Mouse (Mus musculus): ENCODE data around the gene Apoc4. TPM values are rescaled to one million over a fixed set of nuclear protein-coding genes. Genes with fewer than 3 reads are reported as not detected.
A peak's percentile ranks its signal among the peaks of the same experiment; 100 is the strongest.

Apoc4 gene
- total RNA-seq, 2 experiments from 2014 or later: not detected

DNA sequence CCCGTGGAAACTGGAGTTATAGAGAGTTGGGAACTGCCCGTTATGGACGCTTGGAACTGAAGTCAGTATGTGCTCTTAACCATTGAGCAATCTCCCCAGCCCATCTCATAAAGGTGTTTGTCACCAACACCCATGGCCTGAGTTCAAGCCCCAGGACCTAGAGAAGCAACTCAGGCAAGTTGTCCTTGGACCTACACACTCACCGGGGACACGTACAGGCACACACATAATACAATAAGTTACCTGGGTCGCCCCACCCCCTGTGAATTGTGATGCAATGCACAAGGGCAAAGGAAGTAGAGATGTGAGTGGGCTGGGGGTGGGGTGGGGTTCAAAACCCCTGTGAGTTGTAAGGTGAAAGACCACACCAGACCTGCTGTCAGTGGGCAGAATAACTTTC lies 5.2 kb upstream of the Apoc4 start:
- intact Hi-C loops (cut with DNase I): no loop called here
- DNase-seq (ENCODE audit: low spot score in 2 of 2): no peak

DNA sequence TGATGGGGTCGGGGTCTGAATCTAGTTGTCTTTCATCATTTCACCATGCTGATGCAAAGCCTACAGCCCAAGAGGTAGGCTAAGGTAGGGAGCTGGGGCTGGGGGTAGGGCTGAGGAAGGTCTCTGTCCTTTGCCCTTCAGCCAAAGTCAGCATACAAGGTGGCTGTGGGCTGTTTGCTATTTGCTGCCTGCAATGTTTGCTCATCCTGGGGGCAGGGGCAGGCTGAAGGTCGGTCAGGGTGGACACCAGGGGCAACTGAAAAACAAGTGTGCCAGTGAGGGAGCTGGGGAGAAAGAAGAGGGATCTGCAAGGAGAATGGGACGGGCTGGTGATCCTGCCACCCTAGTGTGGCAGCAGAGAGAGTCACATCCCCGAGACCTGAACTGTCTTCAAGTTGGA lies 4.1 kb upstream of the Apoc4 start:
- no peak for DNase-seq (ENCODE audit: low spot score in 2 of 2)
- intact Hi-C loops (cut with DNase I): no loop called here

DNA sequence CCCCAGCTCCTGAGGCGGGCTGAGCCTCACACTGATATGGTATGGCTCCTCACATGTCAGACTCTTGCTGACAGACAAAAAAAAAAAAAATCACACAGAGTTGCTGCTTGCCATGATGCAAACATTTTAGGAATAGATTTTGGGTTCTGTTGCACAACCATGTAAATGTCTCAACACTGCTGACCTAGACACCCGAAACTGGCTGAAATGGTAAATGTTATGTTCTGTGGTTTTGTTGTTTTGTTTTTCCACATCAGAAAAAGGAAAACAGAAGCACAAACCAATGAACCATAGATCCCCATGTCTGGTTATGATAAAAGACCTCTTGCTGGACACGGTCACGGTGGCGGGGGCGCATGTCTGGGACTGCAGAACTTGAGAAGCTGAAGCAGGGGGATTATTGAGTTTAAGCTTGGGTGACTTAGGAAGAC lies 2.5 kb upstream of the Apoc4 start:
- intact Hi-C loops (cut with DNase I): no loop called here
- DNase-seq (ENCODE audit: low spot score in 2 of 2): no peak

DNA sequence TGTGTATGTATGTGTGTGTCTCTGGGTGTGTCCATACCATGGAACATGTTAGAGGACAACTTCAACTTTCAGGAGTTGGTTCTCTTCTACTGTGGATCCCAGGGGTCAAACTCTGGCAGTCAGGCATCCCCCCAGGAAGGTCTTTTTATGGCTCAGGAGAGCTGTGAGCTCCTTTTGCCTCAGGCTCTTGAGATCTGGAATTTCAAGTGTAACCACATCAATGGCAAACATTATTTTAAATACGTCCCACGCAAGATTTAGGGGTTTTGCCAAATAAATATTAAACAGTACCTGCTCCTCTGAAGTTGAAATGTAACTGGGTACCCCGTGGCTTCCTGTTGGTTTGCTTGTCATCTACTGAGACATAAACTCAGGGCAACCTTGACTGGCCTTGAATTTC lies 1.7 kb upstream of the Apoc4 start:
- DNase-seq (ENCODE audit: low spot score in 2 of 2): no peak
- intact Hi-C loops (cut with DNase I): no loop called here

DNA sequence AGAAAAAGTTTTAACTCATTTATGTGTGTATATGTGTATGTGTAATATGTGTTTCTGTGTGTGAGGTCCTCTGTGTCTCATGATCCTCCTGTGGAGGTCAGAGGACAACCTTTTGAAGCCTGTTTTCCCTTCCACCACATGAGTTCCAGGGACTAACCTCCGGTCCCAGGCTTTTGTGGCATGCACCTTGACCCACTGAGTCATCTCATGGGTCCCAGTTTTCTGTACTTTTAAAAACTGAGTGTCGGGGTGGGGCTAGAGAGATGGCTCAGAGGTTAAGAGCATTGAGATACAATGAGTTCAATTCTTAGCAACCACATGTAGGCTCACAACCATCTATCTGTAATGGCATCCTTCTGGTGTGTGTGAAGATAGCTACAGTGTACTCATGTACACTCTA lies 577 bp downstream of the Apoc4 start:
- DNase-seq (ENCODE audit: low spot score in 2 of 2): no peak
- intact Hi-C loops (cut with DNase I): no loop called here

DNA sequence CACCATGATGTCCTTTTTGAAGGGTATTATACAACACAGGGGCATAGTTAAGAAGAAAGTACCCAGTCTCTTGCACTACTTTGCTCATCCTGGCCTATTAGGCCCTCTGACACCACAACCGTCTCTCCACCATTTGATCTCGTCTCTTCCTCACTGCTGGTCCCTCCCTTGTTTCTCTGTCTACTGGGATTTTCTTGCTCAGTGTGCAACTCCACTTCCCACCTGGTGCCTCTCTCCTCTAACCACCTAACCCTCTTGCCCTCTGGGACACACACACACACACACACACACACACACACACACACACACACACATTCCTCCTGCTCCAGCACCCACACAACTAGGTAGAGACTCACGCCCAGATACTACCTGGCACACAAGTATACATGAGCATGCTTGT lies 2.4 kb downstream of the Apoc4 start:
- DNase-seq (ENCODE audit: low spot score in 2 of 2): no peak
- intact Hi-C loops (cut with DNase I): no loop called here

DNA sequence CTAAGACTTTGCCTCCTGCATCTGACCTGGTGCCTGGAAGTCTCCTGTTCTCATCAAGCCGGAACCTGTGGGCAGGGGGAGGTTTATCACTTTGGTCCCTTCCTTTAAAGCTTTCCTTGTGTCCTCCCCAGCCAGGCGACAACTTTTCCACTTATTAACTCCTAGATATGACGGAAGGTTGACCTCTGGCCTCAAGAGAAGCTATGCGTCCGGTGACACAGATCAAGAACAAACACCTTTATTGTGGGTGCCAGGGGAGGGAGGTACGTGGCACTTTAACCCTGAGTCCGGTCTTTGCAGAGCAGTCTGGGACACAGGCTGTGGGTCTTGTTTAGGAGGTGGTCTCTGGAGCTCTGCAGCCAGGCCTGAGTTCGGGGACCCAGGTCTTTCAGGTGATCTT lies 3.4 kb downstream of the Apoc4 start, which contains the start of gene Apoc2:
Gene Apoc2 (minus strand): TSS at position 70 of the 400 bp plus-strand sequence.
- DNase-seq (ENCODE audit: low spot score in 2 of 2): no peak
- intact Hi-C loops (cut with DNase I): no loop called here

DNA sequence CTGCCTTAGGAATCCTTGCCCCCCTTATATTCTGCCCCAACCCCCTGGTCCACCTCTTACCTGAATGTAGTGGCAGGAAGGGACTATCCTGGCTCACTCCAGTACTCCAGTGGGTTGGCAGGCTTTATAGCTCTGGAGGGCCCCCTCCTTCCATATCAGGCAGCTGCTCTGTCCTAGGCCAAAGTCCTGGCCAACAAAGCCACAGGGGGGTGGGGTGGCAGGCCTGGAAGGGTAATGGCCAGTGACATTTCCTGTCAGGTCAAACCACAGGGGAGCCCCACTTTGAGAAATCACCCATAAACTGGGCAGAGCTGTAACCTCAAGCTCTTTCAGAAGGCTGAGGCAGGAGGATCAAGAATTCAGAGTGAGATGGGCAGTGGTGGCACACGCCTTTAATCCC lies 4.6 kb downstream of the Apoc4 start:
- DNase-seq (ENCODE audit: low spot score in 2 of 2): no peak
- intact Hi-C loops (cut with DNase I): no loop called here

DNA sequence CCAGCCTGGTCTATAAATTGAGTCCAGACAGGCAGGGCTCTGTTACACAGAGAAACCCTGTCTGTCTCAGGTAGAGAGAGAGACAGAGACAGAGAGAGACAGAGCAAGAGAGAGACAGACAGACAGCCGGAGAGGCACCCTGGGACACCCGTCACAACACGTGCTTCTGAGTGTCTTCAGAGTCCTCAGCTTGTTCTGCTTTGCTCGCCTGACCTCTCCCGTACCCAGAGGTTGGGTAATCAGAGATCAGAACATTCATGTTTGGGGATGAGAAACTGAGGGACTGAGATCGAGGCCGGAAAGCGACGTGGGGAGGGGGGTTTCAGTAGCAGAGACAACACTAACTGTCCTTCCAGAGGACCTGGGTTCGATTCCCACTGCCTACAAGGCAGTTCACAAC lies 5.5 kb downstream of the Apoc4 start:
- DNase-seq (ENCODE audit: low spot score in 2 of 2): no peak
- intact Hi-C loops (cut with DNase I): no loop called here

DNA sequence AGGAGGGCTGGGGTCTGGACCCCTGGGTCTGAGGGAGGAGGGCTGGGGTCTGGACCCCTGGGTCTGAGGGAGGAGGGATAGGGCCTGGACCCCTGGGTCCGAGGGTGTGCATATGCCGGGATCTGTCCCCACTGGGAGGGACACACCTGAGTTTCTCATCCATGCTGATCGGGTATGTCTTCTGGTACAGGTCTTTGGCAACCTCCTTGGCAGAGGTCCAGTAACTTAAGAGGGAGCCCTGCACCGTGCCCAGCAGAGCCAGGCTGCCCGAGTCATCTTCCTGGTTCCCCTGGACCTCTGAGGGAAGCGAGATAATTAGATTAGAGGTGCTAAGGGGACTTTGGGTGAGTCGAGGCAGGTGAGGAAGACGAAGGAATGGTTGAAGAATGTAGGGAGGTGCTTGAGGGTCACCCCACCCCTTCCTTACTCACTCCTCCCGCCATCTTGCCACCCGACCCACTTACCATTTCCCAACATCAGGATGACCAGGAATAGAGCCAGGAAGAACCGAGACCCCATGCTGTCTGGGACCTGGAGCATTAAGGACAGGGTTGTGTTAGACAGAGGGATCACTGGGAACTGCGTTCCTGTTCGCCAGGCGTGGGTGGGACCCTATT lies 8.1 kb downstream of the Apoc4 start:
- DNase-seq (ENCODE audit: low spot score in 2 of 2): no peak
- intact Hi-C loops (cut with DNase I): no loop called here

DNA sequence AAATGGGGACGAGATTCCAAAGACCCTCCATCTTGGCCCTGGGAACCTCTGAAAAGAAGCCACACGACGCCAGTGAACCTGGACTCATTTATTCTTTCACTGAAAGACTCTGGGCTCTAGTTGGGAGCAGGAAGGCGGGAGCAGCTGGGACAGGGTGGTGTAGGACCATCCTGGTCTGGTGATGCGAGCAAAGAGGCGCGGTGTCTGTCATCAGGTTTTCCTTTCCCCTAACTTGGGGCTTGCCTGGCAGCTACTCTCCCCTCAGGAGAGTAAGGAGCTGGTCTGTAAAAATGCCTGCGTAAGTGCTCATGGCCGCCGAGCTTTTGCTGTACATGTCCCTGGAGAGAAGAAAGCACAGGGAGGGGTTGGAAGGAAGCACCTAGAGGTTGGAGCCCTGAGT lies 9.8 kb downstream of the Apoc4 start:
- DNase-seq (ENCODE audit: low spot score in 2 of 2): no peak
- intact Hi-C loops (cut with DNase I): no loop called here

DNA sequence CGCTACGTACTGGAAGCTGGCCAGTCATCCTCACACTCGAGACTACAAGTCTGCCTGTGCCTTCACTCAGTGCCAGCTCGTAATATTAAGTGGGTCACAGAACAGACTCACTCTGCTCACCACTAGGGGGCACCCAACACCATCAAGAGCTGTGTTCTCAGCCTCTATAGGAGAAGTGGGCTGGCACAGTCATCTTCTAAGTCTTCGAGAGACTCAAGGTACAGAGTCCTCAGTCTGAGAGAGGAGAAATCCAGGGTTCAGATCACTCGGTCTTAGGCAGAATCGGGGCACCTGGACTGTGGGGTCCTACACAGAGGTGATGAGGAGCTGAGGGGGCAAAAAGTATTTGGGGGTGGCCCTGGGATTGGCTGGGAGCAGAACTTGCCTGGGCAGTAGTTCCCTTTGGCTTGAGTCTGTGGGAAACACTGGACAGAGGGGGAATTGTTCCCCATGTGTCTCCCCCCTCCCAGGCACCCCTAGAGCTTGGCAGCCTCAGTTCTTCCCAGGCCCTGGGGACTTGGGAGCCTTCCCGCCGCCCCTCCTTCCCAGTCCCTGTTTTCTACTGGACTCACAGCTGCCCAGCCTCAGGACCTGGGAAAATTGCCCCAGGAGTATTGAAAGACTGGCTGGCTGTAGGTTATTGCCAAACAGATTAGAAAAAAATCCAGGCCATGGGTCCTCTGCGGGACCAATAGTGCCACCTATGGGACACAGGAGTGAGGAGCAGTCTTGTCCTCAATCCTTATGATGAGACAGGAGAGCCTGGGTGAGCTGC lies 12.1 kb downstream of the Apoc4 start:
- peak; percentile 96 to 98 for DNase-seq (ENCODE audit: low spot score in 2 of 2)
- intact Hi-C loops (cut with DNase I): loop anchor here (2.0 kb wide), 1 partner anchor 32 kb away; no protein-coding TSS in a partner anchor

DNA sequence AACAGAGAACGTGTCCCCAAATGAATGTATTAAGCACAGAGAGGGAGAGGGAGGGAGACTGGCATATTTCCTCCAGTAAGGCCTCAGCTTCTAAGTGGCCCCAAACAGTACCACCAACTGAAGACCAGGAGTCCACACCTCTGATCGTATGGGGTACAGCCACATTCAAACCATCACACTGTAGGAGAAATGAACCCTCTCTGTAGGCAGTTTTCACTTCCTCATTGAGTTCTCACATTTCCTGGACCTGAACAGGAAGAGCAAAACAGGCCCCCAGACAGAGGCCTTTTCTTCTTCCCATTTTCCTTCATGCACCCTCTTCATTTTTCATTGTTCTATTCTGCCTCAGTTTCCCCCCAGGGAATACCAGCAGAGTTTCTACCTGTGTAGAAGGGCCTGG lies 13.8 kb downstream of the Apoc4 start:
- intact Hi-C loops (cut with DNase I): no loop called here
- DNase-seq (ENCODE audit: low spot score in 2 of 2): no peak

DNA sequence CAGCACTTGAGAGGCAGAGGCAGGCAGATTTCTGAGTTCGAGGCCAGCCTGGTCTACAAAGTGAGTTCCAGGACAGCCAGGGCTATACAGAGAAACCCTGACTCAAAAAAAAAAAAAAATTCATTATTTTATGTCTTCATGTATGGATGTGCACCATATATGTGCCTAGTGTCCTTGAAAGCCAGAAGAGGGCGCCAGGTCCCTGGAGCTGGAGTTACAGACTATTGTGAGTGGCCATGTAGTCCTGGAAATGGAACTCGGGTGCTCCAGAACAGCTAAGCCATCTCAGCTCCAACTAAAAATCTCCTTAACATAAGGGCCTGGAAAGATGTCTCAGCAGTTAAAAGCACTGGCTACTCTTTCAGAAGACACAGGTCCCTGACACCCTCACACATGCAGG lies 14.5 kb downstream of the Apoc4 start:
- intact Hi-C loops (cut with DNase I): no loop called here
- DNase-seq (ENCODE audit: low spot score in 2 of 2): no peak

DNA sequence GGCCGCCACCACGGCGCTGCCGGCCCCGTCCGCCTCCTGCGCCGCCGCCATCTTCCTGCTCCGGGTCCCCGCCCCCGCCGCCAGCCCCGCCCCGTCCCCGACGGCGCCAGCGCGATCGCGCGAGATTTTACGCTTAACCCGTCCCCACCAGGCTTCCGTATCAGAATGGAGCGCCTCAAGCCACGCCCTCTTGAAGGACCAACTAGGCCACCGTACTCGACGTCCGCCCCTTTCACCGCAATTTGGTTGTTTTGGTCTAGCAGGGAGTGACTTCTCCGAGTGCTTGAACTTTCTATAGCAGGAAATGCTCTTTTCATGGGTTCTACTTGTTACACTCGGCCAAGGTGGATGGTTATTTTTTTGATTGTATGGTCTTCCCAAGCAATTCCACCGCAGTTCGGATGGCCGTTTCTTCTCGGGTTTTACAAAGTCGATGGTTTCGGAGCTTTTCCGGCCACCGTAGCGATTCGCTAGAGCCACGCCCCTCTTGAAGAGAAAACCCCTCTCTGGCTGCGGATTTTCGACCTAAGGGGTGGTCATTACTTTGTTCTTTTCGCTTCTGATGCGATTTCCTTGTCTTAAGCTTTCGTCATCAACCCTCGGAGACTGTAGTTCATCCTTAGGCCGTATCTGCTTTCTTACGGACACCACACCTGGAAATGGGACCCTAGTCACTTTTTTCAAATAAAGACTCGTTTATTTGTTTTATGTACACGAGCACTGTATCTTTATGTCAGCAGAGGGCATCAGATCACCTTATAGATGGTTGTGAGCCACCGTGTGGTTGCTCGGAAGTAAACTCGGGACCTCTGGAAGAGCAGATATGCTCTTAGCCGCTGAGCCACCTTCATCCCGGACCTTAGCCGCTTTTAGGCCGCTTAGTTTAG lies 16.1 kb downstream of the Apoc4 start, which contains the start of gene Clptm1:
Gene Clptm1 (minus strand): TSS at position 79 of the 887 bp plus-strand sequence.
- DNase-seq (ENCODE audit: low spot score in 2 of 2): peak; percentile 97 to 98
- intact Hi-C loops (cut with DNase I): no loop called here

DNA sequence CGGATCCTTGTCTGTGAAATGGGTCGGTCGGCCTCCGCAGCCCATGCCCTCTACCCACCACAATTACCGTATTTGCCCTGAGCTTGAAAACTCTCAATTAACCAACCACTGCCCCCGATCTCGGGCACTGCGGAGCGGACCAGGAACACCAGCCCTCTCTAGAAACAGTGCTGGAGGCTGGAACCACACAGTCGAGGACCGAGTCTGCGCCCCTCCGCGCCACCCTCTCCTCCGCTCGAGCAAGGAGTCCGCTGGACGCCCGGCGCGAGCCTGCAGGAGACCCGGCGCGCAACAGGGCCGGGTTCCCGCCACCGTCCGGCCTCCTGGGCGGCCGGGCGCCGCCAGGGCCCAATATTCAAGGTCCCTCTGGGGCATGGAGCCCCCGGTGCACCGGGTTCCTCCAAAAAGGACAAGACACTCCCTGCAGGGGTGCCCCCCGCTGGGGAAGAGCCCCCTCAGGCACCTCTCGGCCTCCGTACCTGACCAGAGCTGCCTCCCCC lies 16.8 kb downstream of the Apoc4 start:
- intact Hi-C loops (cut with DNase I): no loop called here
- DNase-seq (ENCODE audit: low spot score in 2 of 2): no peak

DNA sequence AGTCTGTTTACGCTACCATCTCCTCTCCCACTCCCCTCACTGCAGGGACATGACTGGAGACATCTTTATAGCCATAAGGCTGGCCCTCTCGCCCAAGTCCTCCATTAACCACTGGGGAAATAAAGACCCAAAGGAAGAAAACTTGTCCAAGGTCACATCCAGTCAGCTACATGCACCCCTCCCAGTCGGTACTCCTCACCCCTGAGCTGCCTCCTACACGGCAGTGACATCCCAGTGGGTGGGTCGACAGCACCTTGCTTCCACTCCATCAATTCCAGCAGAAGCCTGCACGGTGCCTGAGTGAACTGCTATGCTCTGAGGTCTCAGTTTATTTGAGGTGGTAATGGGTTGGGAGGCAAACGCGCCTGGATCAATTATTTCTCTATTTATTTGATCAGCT lies 17.3 kb downstream of the Apoc4 start:
- intact Hi-C loops (cut with DNase I): no loop called here
- no peak for DNase-seq (ENCODE audit: low spot score in 2 of 2)

DNA sequence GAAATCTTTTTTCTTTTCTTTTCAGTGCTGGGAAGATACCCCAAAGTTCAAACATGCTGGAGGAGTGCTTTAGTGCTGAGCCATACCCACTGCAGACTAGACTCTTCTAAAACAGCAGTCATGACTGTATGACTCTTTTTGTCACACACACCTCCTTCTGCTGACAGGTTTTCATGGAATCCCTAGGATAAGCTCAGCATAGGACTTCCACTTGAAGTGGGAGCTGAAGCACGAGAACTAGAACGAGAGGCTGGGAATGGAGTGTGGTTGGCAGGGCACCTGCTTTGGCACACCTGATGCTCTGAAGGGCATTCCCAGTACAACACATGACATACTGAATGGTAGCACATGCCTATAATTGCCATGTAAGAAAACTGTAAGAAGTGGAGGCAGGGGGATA lies 28.7 kb downstream of the Apoc4 start:
- DNase-seq (ENCODE audit: low spot score in 2 of 2): no peak
- intact Hi-C loops (cut with DNase I): no loop called here

DNA sequence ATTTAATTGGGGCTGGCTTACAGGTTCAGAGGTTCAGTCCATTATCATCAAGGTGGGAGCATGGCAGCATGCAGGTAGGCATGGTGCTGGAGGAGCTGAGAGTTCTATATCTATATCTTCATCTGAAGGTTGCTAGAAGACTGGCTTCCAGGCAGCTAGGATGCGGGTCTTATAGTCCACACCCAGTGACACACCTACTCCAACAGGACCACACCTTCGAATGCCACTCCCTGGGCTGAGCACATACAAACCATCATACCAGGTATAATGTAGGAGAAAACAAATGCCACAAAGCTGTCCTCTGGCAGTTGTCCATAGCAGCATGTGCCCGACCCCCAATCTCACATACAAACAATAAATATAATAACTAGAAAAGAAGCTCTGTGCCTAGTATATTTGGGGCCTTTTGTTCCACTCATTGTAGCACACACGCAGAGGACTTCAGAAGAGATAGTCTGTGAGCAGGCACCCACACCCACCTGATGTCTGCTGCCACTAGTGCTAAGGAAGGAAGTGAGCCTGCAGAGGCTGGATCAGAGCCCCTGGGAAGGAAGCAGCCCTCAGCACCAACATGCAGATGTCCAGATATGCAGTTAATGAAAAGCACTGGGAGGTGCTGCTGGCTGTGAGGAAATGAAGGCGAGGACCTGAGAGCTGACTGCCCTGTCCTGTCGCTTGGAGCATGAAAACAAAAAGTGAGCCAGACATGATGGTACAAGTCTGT lies 30.1 kb downstream of the Apoc4 start:
- no peak for DNase-seq (ENCODE audit: low spot score in 2 of 2)
- intact Hi-C loops (cut with DNase I): no loop called here

Measured in left cerebral cortex, postnatal 14 days (tissue).